11 mouse cellular contexts compared by ENCODE assay signal in genomic region chr2:39217150-39217549, GRCm38 (mm10).
"Had no signal": no experiment of that assay in that cellular context is flagged by ENCODE, and none has a peak within 500 bp of the region (broad histone marks: within the 10 kb centered on the region; RNA-seq: fewer than 3 reads in every experiment).

No protein-coding gene starts in this region.

- H3K4me3 ChIP-seq: kidney, embryonic 15.5 days; left cerebral cortex, adult 2 months; lung, embryonic 15.5 days; neural tube, embryonic 12.5 days; stomach, embryonic 15.5 days had no signal

- H3K36me3 ChIP-seq: kidney, embryonic 15.5 days; lung, embryonic 15.5 days; neural tube, embryonic 12.5 days; stomach, embryonic 15.5 days had no signal

- H3K27ac ChIP-seq: kidney, embryonic 15.5 days; left cerebral cortex, adult 2 months; lung, embryonic 15.5 days; macrophage; neural tube, embryonic 12.5 days; stomach, embryonic 15.5 days had no signal

- H3K9me3 ChIP-seq: kidney, embryonic 15.5 days; lung, embryonic 15.5 days; neural tube, embryonic 12.5 days; stomach, embryonic 15.5 days had no signal

- H3K27me3 ChIP-seq: kidney, embryonic 15.5 days; lung, embryonic 15.5 days; neural tube, embryonic 12.5 days; stomach, embryonic 15.5 days had no signal

- DNase-seq: kidney, adult 2 months; kidney, postnatal 25 days; lung, postnatal 14 days; midbrain, embryonic 14.5 days; thymus, postnatal 36 days had no signal

- H3K4me2 ChIP-seq: kidney, embryonic 15.5 days; lung, embryonic 15.5 days; neural tube, embryonic 12.5 days; stomach, embryonic 15.5 days had no signal

- H3K9ac ChIP-seq: kidney, embryonic 15.5 days; lung, embryonic 15.5 days; neural tube, embryonic 12.5 days; stomach, embryonic 15.5 days had no signal

- H3K4me1 ChIP-seq: lung, embryonic 15.5 days; neural tube, embryonic 12.5 days had no signal
